Mouse (Mus musculus): ENCODE measurements around the gene Hist1h3c.

DNA sequence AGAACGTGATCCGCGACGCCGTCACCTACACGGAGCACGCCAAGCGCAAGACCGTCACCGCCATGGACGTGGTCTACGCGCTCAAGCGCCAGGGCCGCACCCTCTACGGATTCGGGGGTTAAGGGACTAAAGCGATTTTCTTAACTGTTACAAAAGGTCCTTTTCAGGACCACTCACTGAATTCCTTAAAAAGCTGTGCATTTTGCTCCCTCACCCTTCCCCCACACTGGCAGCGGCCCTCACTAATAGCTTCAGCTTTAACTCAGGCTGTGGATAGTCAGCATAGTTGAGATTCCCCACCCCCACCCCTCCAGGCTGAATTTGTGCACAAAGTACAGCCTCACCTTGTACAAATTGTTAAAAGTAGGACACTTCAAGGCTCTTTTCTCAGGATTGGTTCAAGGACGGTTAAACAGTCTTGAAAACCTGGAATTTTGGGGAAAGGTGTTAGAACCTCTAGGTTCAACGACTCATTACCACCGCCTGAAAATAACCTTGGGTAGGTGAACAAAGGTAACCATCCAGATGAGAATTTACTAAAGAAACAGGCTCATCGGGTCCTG lies 11.9 kb upstream of the Hist1h3c start:
- TF ChIP-seq CTCF (IDR thresholded peaks at IDR 0.05; ENCODE audit: low read depth, low read length) (no peak), POLR2A (IDR thresholded peaks at IDR 0.05; ENCODE audit: extremely low read depth, insufficient read depth, low read length) (no peak)
